Mouse (Mus musculus) spleen, adult 12 weeks (tissue): ENCODE measurements around the gene Apold1.

Source experiments
- DNase-seq: peaks from one replicate; pipeline ENCODE4 v3.0.0; 2022; ENCODE audit warnings: low spot score

Apold1 gene

DNA sequence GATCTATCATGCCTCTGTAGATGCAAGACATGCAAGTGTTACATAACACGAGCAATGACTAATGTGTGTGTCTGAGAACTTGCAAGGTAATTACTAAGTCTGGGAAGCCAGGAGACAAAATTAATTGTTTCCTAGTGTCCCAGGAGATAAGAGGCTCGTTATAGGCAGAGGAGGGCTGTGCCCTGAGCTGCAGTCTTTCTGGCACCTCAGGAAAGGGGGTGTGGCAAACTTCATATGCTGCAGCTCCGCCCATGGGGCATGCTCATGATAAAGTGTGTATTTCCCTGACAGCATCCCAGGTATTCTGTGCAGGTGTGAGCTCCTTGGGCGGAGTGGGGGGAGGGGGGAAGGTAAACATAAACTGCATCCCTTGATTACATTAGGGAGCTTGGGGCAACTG is 9.4 kb upstream of the Apold1 start:
- no peak for DNase-seq

DNA sequence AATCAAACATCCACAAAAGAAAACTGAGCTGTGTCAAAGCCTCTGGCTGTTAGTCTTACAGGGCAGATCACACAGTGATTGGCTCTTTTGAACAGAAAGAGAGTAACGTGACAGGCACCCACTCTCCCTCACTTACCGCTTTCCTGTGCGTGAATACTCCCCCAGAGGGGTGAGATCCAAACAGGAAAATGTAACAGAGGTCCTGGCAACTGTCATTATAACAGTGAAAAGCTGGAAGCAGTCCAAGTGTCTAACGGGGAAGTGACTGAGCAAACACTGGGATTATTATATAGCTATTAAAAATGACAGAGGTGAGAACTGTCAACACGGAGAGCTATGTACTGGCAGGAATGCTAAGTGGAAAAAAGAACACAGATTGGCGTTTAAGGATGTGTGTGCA is 4.9 kb upstream of the Apold1 start:
- DNase-seq, result no peak

DNA sequence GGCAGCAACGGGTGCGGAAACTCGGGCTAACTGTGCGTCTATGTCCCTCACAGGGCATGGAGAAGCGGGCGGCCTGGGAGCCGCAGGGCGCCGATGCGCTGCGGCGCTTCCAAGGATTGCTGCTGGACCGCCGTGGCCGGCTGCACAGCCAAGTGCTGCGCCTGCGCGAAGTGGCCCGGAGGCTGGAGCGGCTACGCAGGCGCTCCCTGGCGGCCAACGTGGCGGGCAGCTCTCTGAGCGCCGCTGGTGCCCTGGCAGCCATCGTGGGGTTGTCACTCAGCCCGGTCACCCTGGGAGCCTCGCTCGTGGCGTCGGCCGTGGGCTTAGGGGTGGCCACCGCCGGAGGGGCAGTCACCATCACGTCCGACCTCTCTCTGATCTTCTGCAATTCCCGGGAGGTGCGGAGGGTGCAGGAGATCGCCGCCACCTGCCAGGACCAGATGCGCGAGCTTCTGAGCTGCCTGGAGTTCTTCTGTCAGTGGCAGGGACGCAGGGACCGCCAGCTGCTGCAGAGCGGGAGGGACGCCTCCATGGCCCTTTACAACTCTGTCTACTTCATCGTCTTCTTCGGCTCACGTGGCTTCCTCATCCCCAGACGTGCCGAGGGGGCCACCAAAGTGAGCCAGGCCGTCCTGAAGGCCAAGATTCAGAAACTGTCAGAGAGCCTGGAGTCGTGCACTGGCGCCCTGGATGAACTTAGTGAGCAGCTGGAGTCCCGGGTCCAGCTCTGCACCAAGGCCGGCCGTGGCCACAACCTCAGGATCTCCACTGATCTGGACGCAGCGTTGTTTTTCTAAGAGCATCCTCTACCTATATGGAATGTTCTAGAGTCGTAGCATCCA is 2.2 kb downstream of the Apold1 start:
- peak; percentile 82 for DNase-seq

DNA sequence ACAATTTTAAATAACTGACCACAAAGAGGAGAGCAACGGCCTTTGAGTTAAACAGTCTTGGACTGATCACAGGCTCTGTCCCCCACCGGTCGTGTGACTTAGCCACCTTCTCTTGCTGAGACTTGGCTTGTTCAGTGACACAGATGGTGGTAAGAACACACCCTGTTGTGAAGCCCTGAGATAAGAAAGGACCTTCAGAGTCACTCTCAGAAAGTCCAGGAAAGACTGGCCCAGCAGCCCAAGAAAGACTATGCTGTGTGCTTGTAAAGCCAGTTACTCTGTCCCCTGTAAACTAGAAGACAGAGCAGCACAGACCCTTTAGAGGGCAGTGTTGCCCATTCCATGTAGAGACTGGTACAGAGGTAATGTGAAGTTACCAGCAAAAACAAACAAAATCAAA is 3.2 kb downstream of the Apold1 start:
- DNase-seq, result peak; percentile 44

DNA sequence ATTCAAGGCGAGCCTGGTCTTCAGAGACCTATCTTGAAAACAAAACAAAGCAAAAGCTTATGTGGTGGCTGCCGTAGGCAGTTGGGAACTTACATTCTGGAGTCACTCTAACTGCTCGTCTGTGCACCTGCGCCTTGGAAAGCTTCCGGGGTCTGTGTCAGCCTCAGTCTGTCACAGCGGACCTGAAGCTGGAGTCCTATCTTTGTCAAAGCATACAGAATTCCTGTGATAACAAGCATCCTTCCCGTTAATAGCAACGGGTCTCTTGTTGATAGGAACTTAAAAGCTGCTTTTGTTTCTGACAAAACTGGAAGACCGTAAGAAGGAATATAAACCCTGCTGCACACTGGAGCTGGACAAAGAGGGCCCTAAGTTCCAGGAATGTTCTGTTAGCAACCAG is 6.9 kb downstream of the Apold1 start:
- DNase-seq, result no peak

DNA sequence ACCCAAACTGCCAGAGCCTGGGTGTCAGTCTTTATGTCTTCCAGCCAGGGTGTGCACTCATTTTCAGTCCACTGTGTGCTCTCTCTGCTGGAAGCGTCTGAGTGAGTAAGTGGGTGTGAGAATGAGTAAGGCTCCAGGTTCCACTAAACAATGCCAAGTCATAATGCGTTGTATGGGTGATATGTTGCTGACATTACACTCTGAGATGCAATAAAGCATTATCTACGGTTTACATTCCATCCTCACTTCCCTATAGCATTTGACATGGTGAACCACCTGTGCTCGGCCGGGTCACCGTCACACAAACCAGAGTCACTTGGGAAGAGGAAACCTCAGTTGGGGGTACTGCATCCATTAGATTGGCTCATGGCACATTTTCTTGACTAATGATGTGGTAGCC is 9.2 kb downstream of the Apold1 start:
- no peak for DNase-seq

DNA sequence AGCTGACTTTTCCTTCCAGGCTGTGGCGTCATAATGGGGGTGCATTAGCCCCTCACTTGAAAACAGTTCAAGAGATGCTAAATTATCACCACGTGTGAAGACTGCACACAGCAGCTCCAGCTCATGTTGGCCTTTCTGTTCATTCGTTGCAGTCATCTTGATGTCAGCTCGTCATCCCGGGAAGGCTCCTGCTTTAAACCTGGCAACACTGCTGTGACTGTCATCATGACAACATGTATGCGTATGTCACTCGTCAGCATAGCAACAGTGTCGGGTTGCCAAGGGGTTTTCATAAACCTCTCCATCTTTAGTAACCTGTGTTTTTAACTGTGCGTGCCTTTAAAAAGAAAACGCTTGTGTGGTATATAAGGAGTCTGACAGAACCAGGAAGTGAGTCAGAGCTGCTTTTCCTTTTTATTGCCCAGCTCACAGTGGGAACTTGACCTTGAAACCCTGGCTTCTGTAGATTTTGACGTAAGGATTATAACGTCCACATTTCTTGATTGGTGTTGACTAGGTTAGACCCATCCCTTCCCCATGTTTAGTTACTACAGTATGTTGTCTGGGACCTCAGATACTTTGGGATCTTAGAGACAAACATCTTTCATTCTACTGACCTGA is 12.6 kb downstream of the Apold1 start:
- DNase-seq, result no peak

DNA sequence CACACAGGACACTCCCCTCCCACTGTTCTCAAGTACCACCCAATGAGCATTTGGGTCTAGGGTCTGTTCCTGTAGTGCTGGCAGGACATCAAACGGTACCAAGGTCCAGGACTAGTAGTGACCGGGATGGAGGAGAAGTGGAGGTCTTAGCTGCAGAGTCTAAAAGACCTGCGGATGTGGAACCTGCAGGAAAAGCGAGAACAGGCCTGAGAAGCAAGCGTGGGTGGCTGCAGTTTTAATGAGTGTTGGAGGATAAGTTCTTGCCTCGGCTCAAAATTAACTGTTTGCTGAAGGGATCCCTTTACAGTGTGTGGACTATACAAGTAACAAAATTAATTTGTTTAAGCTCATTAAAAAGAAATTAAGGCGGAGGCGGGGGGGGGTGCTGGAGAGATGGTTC is 13.5 kb downstream of the Apold1 start:
- no peak for DNase-seq

DNA sequence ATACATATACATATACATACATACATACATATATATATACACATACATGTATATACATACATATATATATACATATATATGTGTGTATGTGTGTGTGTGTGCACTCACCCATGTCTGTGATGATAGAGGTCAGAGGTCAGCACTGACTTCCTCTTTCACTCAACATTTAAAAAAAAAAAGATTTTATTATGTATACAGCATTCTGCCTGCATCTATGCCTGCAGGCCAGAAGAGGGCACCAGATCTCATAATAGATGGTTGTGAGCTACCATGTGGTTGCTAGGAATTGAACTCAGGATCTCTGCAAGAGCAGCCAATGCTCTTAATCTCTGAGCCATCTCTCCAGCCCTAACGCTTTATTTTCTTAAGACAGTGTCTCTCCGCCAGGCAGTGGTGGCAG is 15.4 kb downstream of the Apold1 start:
- DNase-seq, result no peak

DNA sequence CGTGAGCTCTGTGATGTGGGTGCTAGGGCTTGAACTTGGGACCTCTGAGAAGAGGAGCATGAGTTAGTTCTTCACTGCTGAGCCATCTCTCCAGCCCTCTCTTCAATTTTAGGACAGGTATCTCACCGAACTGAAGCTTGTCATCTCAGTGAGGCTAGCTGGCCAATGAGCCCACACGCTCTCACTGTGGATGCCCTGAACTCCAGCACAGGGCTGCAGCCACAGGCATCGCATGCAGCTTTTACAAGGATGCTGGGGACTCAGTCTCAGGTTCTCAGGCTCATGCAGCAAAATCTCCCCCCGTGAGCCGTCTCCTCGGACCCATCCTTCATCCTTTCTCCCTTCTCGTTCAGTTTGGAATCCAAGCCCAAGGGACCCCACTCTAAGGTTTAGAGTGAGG is 16.6 kb downstream of the Apold1 start:
- no peak for DNase-seq

DNA sequence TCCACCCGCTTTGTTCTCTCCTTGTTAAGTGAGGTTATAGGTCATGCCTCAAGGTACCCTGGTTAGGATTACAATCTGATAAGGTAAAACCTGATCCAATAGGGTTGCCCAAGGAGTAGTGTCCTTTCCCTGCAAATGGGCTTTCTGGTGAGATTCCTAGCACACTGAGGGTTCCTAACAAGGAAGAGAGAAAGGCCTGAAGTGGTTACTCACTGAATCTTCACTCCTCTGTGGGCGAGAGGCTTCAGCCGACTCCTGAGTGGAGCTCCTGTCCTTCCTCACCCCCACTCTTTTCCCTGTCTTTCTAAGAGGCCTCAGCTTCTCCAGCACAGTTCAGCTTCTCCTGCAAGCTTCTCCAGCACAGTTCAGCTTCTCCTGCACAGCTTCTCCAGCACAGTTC is 17.3 kb downstream of the Apold1 start:
- no peak for DNase-seq

DNA sequence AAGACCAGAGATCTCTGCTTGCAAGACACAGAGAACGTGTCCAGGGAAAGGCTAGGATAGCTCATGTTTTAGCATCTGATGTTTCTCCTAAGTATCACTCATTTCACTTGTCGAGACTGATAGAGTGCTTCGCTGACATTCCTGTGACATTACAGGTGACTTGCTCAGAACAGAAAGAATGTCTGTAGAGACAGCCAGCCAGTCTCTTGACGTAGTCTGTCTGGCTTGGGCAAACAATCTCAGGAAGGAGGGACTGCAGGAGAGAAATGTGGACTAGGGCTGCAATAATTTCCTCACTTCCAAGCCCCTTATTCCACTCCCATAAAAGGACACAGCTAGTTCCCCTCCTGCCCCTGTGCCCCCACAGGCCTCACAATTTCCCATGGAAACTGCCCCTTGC is 18.8 kb downstream of the Apold1 start:
- DNase-seq, result no peak

DNA sequence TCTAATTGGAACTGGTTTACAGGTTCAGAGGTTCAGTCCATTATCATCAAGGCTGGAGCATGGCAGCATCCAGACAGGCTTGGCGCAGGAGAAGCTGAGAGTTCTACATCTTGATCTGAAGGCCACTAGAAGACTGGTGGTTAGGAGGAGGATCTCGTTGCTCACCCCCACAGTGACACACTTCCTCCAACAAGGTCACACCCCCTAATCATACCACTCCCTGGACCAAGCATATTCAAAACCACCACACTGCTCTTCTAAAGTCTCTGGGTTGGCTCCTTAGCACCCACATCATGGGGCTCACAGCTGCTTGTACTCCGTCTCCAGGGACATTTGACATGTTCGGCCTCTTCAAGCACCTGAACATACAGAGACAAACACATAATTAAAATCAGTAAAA is 20.5 kb downstream of the Apold1 start:
- DNase-seq, result no peak

DNA sequence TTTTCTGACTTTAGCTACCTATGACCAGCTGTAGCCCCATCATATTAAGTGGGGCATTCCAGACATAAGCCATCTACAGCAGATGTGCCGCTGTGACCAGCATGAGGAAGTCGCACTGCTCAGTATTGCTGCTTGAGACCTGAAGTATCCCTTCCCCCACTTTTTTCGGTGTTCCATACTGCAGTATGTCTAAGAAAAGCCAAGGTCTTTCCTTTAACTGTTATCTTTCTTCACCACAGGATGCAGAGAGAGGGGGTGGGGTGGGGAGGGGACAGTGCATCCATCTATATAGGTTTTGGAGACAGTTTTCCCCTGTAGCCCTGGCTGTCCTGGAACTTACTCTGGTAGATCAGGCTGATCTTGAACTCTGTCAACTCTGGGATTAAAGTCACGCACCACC is 24.9 kb downstream of the Apold1 start:
- DNase-seq, result no peak

DNA sequence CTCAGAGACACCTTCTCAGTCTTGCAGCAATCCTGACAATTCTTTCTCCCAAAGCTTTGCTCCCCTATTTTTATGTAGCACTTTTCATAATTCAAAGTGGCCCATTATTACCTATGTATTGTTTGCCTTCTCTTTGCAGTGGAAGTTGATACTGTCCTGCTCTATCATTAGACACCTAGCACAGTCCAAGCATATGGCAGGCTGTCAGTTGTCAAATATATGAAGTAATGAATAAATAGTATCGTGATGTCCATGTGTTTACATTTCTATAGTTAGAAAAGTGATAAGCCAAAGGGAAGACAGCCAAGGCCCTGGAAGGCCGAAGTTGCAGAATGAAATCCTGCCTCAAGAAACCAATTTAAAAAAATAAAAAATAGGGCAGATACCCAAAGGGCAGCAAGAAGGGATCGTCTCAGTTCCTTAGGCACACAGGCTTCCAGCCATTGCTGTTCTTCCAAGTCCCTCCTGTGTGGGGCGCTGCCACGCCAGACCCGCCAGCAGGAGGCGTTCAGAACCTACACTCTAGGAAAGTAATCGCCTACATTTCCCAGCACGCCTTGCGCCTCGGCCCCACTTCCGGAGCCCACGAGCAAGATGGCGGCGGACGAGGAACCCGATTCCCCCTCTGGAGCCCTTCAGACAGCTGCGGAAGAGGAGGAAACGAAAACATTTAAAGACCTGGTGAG is 29.7 kb downstream of the Apold1 start, which contains the start of gene Ddx47:
Gene Ddx47 (plus strand): TSS at position 565 of the 686 bp plus-strand sequence.
- DNase-seq, result peak; percentile 93

DNA sequence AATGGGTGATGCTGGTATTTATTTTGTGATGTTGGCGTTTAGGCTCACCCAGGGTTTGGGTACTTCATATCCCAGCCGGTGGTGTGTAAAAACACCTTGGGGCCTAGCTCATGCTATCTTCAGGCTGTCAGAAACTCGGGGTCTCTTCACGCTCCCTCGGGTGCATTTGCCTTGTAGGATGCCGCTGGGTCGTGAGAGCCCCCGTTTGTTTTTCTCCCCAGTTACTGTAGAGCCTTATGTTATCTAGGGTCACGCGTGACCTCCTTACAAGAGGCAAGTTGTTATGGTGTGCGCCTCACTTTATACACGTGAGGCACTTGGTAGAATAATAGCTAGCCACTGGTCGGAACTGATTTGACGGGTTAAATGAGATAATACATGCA is 30.2 kb downstream of the Apold1 start:
- DNase-seq, result no peak

DNA sequence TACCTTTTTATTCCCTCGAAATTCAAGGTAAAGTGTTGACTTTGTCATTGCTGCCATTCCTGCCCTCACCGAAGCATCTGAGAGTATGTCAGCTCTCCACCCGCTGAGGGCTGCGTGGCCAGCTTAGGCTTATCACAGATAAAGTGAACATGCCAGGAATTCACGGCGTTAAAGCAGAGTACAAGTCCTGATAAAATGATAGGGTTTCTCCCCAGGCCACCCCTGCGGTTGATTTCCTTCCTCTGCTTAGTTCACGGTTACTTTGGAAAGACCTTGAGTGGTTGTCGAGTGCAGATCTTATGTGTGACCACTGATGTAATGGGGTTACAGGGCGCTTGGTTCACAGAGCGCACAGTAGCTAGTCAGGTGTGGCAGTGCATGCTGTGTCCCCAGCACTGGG is 35.7 kb downstream of the Apold1 start:
- no peak for DNase-seq

DNA sequence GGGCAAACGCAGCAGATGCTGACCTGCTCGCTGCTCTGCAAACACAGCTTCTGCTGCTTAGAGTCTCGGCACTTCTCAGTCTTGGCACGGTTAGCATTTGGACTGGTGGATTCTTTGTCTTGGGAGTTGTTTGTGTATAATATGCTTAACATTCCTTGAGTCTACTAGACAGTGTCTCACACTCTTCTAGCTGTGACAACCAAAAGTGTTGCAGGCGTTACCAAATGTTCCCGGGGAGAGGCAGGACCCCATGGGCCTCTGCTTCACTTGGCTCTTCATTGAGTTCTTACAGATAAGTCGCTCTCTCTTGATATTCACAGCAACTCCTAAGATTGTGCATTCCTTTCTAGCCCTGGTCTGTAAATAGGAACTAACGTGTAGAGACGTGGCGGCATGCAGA is 38.0 kb downstream of the Apold1 start:
- DNase-seq, result no peak

DNA sequence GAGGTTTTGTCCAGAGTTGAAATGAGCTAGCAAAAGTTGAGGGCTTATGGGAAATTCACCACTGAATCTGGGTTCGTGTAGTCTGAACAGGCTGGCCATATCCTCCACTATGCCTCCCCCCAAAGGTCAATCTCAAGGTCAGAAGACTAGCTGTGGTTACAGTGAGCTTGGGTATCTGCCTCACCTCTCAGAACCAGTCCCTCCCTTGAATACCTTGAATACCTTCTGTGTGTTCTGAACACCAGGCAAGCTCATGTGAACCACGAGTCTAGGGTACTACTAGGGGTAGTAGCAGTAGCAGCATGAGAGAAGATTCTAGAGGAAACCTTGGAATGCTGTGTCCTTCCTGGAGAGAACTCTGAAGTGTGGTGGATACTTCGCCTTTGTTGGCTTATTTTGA is 40.1 kb downstream of the Apold1 start:
- no peak for DNase-seq

DNA sequence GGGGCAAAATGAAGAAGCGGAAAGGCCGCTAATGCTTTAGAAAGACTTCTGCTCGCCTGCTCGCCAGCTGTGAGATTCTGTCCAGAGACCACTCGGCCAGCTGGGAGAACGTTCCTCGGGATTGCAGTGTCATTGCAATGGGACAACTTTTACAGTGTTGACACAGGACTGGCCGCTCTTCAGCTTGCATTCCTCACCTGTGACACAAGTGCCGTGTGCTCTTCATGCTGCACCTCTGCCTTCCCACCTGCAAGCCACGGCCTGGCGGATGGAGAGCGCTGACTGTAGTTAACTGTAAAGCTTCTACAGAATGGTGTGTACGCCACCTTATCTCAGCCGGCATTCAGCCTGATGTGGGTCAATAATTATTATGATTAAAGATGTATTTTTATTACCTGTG is 41.9 kb downstream of the Apold1 start:
- DNase-seq, result no peak

DNA sequence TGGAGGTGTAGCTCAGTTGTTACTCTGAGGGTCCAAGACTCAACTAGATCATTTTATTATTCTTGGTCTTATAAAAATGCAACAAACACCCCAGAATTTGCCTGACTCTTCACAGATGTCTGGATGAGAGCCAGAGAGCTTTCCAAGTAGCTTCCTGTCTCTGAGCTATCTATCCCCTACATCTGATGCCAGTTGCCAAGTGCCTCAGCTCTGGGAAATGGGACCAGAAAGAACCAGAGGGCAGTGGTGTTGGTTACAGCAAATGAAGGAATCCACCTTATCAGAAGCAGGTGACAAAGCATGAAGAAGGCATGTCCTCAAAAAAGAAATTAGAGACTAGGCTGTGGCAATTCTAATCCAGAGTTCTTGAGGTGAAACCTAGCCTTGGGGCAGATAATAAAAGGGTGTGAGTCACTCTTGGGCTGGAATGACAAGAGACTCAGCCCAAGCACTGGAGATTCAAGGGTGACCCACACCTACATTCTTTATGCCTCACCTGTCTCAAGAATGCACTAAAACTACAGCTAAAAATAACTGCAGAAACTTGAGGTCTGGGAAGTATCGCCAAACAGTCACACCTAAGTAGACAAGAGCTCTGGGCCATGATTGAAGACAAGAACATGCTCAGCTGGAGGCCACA is 43.4 kb downstream of the Apold1 start:
- DNase-seq, result no peak

DNA sequence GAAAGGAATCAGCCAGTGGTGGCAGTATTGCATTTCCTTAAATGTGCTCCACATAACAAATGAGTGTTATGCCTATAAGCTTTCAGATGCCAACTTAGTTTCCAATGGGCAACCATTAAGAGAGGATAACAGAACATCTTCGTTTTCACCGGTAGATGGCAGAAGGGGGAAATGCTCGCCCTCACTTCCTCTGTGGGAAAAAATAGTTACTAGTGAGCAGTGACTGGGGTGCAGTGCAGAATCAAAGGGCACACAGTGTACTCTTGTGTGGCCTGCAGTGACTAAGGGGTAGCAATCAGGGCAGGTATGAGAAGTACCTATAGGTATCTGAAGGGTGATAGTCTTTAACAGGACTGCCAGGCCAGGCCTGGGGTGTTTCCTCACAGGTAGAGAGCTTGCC is 44.7 kb downstream of the Apold1 start:
- no peak for DNase-seq

DNA sequence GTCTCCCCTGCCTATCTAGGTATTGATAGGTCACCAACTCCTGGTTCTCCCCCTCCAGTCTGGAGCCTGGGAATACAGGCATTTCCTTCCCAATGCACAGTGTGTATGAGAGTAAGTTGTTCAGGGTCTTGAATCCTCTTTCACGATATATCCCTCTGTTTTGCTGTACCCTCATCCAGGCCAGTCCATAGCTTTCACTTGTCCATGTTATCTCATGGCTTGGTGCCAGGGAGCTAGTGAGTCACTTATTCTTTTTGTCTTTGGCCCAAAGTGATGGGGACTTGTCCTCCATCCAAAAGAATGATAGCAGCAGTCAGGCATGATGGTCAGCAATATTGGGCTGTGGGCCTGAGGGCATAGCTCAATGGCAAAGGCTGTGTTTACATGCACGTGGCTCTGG is 45.2 kb downstream of the Apold1 start:
- DNase-seq, result no peak
